Mouse (Mus musculus) telencephalon, adult 2 months (tissue): ENCODE results near the gene Ralgps2.
A peak's percentile ranks its signal among the peaks of the same experiment; 100 is the strongest.

Source experiments
- DNase-seq: peaks from one replicate; pipeline ENCODE4 v3.0.0-alpha.2; 2011; ENCODE audit warnings: low read depth, low spot score

The Ralgps2 gene

DNA sequence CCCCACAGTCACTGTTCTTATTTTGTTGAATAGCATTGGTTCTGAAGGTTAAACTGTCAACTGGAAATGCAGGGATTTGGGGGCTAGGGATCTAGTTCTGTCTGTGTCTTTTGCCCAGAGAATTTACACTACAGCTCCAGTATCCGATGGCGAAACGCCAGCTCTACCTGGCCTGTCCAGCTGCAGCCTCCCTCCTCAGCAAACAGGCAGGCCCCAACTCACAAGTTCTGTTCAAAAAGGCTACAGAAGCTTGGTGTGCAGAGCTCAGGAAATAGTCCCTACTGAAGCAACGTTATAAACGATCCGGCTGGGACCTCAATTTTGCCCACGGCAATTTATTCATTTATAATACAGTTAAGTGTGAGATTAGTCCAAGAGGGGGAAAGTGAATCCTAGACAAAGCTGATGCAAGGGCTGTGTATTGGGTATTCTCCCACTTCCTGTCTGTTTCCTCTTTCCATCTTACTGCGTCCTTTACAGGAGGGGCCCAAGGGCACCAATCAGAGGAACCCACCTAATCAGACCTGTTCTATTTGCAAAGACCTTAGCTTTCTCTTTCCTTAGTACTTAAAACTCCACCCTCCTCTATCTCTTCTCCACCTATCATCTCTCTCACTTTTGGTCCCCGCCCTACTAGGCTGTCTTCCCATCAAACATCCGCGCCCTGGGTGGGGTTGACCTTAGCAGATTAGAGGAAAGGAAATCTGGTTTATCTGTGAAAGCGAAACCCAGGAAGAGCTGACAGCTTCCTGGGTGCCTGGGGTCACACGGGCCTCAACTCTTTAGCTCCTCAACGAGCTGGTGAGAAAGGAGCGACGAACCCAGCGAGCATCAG lies 16.7 kb upstream of the Ralgps2 start:
- no peak for DNase-seq

DNA sequence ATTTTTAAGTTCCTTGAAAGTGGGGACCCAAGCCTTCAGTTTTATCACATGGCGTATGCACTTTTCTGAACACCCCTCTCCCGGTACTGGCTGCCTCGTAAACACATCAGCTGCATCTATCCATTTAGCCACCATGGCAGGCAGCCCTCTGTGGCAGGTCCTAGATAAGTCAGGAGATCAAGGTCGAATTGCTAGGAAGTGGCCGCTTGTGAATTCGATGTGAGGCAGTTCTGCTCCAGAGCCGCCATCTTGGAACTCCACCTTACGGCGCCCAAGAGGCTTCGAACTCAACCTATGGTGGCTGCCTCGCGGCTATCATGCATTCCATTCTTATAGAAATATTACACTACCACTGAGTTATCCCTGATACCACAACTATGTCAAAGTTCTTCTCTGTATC lies 14.8 kb upstream of the Ralgps2 start:
- no peak for DNase-seq

DNA sequence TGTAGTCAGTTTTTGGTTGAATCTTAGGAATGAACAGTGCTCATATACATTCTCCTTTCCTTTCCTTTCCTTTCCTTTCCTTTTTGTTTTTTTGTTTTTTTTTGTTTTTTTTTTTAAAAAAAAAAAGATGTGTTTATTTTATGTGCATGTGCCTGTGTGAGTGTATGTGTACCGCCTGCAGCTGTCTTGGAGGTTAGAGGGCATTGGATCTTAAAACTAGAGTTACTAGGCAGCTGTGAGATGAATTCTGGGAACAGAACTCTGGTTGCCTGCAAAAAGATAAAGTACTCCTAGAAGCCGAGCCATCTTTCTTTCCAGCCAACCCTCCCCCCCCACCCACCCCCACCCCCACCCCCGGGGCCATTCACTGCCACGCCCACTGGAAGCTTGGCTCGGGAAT lies 10.9 kb upstream of the Ralgps2 start:
- DNase-seq, result no peak

DNA sequence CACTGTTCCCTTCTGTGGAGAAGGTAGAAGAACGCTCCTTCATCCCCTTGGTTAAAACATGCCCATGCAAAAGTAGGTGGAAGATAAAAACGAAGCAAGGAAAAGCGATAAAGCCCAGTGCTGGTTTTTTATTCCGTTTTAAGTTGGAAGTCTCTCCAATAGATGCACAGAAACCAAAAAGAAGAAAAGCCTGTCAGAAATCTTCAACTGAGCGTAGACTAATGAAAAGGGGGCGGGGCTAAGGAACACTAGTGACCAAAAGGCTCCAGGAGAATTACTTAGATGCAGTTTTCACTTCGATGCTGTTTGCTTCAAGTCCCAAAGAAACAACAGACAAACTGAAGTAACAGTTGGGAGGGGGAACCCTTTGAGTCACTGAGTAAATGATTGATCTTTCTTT lies 1.2 kb upstream of the Ralgps2 start:
- no peak for DNase-seq

DNA sequence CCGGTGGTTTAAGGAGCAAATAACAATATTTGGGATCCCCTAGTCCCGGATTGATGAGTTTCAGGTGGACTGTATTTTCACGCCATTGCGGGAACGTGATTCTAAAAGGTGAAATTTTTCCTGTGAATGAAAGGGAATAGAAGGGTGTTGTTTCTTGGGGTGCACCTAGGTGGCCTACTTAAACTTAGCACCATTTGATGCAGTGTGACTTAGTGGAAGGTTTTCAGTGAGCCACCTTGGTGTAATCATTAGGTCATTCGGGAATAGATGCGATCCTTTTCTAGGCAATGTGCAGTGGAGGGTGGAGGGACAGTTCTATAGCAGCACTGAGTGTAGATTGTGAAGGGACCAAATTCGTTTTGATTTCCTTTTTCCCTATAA lies 706 bp upstream of the Ralgps2 start:
- DNase-seq, result no peak

DNA sequence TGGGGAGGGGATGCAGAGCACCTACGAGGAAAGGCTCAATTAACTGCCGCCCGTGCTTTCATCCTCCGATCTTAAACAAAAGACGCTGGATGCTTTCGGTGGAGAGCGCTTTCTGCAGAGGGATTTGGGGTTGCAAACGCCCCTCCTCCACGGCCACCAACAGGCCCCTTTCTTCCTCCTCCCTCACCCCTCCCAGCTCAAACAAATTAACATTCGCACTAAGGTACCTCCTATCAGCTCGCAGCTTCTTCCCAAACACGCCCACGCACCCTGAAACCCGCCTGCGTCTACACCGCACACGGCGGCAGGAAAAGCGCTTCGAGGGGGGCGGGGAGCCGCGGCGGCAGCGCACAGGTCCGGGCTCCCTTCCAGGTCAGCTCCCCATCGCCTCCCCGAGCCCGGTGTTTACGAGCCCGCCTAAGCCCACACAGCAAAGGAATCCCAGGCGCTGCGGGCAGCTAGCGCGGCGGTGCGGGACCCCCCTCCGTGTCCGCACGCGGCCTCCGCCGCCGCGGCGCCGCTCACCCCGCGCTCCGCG lies 652 bp downstream of the Ralgps2 start:
- peak; percentile 81 for DNase-seq

DNA sequence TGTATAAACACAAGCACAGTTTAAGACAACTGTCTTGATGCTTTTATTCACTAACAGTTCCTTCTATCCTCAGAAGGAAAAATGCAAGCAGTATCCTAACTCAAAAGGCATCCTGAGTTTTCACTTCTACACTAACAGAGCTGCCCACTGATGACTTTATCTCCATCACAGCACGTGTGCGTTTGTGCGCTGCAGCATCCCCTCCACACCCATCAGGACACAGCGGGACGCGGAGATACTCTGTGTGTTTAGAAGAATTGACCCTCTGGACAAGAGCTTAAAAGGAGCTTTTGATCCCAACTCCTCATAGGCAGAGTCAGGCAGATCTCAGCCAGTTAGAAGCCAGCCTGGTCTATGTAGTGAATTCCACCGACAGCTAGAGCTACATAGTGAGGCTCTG lies 2.0 kb downstream of the Ralgps2 start:
- no peak for DNase-seq

DNA sequence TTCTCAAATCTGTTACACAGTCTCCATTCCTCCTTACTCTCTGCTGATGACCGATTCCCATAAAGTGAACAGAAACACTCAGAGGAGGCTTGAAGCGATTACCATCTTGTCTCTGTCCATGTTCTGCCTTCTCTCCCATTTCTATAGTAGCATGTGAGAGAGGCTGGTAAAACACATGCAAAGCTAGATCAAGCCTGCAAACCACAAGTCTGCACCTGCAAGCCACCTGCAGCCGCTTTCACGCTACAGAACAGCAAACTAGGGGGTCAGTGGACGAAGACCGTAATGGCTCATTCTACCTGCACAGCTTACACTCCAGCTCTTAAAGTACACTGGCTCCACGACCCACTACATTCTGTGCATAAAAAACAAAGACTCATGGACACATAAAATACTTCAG lies 5.7 kb downstream of the Ralgps2 start:
- DNase-seq, result no peak

DNA sequence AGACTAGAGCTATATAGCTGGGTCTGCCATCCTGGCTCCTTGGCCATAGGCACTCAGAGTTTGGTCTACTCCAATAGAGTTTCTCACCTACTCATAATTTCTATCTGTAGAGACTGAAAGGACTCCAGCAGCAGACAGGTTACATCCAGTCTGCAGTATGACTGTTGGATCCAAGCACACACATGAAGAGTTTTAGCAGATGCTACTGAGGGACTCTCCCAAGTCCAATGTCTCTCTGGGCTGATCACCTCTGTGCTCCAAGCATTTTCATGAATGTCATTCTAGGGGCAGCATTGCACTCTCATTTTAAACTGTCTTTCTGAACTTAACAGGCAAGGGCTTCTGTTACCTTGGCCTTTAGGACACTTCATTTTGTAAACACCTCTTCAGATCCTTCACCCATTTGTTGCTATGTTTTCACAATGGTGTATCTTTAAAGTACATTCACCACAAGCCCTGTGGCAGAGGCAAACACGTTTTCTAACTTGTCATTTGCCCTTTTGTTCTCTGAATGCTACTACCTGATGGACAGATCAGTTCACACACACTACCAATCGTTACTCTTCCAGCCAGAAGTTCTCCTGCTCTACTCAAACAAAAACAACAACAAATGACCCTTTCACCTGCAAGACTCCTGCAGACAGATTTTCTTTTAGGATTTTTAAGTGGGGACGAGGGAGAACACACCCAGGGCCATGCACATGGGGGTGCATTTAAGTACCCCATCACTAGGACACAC lies 7.2 kb downstream of the Ralgps2 start:
- DNase-seq, result no peak

DNA sequence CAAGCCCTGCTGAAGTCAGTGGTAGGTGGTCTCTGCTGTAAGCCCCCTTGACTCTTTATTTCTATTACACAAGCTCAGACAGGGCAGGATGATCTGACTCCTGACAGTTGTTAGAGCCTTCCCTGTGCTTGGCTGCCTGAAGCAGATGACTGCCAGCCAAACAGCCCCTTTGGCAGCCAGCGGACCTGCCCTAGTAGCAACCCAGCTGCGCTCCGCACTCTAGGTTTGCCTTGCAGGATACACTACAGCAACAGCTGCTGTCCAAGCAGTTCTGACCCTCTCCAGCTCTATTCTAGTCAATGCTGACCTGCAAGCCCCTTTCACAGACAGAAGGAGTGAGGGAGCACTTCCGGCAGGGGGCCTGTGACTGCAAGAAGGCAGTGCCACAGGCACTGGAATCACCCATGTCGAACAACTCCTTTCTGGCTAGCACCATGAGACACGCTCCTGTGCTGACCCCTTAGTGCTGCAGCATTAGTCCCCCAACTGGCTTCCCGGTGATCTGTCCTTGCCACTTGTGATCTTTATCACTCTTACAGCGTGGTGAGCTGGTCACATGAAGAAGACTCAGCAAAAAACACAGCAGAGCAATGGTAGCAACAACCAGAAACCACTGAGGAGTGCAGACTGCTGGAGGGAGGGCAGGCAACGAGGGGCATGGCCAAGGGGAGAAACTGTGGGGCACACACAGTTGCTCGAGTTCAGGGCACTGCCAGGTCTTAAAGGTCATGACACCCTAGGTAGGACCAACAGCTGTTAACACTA lies 8.1 kb downstream of the Ralgps2 start:
- DNase-seq, result no peak

DNA sequence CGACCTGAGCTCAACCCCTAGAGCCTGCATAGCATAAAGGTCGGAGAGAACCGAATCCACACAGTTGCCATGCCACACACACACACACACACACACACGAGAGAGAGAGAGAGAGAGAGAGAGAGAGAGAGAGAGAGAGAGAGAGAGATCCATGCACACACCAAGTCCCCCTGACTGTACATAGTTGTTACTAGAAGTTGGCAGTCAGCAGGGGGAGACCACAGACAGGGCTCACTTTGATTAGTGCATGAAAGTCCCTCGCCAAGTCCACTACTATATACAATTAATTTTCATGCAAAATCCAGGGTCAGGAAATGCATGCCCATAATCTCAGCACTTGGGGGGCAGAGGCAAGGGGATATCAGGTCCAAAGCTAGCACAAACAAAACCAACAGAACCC lies 9.2 kb downstream of the Ralgps2 start:
- no peak for DNase-seq

DNA sequence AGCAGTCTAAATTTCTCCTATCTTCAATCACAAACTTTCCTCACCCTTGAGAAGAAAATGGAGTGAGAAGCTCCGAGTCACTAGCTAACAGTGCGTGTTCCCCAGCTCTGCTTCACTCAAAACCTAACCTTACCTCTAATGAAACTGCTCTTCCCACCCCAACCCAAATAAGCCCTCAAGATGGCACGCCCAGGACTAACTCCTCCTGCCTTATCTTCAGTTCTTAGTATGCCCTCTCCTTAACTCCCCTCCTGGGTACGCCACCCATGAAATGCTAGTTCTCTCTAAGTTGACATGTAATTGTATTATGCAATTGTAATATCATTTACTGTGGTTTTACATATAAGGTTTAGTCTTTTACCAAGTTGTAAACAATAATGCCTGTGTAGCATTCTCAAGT lies 11.2 kb downstream of the Ralgps2 start:
- DNase-seq, result no peak

DNA sequence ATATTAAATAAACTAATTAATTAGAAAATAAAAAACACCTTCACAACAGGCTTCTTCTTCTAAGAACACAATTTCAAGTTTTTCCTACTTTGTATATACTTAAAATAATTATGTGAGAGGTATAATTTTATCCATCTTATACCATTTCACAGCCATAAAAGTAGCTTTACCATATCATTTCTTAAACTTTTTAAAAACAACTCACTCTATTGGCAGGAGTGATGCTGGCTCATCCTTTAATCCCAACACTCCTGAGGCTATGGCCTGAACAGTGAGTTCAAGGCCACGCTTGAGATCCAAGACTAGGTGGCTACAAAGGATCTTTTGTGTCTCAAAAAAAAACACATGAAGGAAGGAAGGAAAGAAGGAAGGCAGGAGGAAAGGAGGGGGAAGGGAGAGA lies 15.9 kb downstream of the Ralgps2 start:
- DNase-seq, result no peak

DNA sequence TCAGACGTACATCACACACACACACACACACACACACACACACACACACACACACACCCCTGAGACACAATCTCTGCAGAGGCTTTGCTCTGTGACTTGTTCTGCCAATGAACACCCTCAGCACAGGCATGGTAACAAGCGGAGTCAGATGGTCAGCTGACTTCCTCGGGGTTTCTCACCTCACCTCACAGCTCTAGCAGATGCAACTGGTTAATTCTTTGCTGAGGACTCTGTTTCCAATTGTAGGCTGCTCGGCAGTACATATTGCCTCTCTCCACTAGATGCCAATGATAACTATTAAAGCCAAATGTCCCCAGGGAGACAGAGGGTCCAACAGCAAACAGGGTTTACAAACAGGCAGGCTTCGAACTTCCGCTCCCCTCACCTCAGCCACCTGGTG lies 16.5 kb downstream of the Ralgps2 start:
- DNase-seq, result no peak

DNA sequence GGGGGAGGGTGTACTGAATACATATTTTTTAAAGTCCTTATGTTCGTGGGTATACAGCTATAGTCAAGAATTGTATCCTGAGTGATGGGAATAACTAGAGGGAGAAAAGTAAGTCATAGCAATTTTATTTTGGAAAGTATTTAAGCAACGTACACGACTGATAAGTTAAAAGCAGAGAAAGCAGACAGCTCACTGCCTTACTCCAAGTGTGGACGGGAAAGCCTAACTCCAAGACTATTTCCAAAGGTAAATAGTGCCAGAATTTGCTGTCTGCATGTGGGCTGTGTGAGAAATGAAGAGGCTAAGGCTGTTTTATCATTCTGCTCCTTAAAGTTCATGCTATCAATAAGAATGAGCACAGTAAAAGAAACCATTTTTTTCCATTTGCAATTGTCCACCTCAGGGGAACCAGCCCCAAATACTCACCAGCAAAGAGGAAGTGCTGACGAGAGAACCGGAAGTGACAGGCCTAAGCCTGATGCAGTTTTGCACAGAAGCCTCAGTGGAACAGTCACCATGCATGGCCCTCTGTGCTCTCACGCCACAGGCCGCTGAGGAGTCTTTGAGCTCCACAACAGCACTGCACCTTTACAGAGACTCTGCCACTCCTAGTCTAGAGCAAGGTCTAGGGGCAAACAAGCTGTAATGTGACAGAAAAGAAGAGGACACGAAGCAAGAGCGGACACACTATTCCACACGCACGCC lies 18.0 kb downstream of the Ralgps2 start:
- DNase-seq, result no peak

DNA sequence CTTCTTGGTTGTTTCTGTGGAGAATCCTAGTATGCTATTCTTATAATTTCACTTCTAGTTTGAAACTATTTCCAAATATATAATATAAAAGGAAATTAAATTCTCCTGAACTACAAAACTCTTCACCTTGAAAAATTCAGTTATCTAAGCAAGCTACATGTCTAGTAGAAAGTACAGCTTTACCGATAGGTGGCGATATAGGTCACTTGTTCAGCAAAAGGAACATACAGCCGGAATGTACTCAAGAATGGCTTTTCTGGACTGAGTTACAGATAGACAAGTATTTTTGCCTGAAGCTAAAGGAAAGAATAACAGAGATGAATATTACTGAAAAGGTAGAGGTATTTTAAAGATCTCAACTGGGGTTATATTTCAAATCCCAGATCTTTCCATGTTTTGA lies 22.0 kb downstream of the Ralgps2 start:
- peak; percentile 77 for DNase-seq

DNA sequence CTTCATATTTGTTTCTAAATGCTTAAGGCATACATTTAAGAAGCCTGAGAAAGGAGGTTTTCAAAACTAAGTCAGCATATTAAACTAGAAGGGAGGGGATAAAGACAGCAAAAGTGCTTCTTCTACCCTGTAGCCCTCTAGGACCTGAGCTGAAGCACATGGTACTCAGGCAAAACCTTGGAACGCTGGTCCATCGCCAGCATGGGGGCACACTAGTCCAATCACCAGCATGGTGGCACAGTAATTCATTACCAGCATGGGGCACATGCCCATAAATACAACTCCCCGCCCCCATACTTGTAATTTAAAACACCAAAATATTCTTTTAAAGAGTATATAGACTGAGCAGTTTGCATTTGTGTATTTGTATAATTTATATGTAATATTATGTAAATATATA lies 23.1 kb downstream of the Ralgps2 start:
- no peak for DNase-seq

DNA sequence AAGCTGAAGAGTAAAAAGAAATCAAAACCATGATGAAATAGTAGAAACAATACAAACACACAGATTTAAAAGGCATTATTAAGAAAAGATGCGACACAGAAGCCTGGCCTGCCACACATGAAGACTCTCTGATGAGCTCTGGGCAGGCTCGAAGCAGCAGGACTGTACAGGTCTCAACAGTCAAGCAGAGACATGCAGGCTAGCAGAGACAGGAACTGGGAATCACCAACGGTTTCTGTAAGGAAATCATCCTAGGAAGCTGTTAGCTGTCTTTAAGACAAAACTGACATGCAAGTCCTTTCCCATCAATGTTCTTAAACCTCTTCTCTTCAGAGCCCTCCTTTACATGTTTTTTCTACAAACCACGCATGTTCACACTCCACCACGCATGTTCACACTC lies 24.5 kb downstream of the Ralgps2 start:
- DNase-seq, result no peak

DNA sequence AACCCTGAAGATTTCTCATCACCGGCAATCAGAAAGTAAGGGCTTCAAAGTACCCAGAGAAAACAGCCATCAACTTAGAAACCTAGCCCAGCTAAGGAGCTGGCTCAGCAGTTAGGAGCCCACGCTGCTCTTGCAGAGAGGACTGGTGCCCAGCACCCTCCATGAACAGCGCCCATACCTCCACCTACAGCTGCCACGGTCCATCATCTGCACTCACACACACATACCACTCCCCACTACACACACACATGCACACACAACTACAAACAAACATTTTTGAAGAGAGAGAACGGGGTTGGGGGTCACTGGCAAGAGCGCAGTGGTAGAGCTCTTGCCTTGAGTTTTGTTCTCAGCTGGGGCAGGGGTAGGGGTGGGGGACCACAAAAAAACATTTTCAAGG lies 26.2 kb downstream of the Ralgps2 start:
- DNase-seq, result no peak

DNA sequence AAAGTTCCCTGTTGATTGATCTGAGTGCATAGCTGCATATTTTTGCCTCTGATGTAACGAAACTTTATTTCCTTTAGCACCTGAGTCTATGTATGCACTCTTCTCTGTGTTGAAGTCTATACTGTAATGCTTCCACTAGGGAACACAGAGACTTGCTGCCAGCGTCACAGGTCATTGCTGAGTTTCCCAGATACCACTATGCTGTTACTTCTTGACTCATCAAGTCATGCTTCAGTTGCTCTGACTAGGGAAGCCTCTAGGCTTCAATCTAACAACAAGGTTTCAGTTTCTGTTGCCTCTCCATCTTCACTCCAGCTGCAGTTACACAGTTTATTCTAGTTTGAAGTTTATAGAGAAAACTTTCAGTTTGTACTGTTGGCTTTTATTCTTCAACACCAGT lies 28.5 kb downstream of the Ralgps2 start:
- no peak for DNase-seq

DNA sequence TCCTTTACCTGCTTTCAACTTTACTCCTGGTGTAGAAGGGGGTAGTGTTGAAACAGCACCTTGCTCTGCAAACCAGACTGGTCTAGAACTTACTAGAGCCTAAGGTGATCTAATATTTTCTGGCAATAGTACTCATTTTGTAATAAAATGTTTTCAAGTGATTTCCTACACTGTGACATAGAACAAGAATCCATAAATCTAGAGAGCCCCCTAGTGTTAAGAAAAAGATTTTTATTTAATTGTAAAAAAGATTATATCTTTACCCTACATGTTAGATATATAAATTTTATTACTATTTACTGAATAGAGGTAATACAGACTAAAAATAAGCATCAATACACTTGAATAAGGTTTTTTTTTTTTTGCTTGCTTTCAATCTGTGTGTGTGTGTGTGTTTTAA lies 29.6 kb downstream of the Ralgps2 start:
- DNase-seq, result no peak

DNA sequence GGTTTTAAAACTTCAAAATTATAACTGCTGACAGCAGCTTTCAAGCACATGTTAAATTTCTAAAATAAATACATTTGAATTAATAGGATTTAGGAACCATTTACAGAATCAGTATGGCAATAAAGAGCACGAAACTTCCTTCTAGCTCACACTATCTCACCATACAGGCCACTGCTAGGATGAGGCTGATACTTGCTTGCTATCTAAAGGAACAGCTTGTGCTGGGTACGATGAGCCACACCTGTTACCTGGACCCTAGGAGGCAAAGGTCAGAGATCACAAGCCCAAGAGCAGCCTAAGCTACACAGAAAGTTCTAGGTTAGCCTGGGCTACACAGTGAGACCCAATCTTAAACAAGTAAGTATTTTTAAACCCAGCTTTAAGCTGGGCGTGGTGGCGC lies 30.2 kb downstream of the Ralgps2 start:
- DNase-seq, result no peak
